Mouse (Mus musculus) liver, embryonic 12.5 days (tissue): Measurements from ENCODE around the gene Kalrn. TPM values are rescaled to one million over a fixed set of nuclear protein-coding genes. Genes with fewer than 3 reads are reported as not detected.

Source experiments
- ATAC-seq: fragments of 200-750 bp; cut with Nextera tagmentation; 2 replicates; pipeline ENCODE4 v1.8.0; 2017; ENCODE audit warnings: moderate number of reproducible peaks, mild to moderate bottlenecking, moderate library complexity
- H3K27ac ChIP-seq: fragments of 300-500 bp; sonication (generic); 2 replicates; pipeline ENCODE4 v1.5.1; 2016; ENCODE audit warnings: mild to moderate bottlenecking
- H3K27me3 ChIP-seq: fragments of 300-500 bp; sonication (generic); replicated peaks from 2 replicates; pipeline ENCODE4 v1.6.1; 2016; ENCODE audit warnings: mild to moderate bottlenecking, moderate library complexity
- H3K36me3 ChIP-seq: fragments of 300-500 bp; sonication (generic); 2 replicates; pipeline ENCODE4 v1.6.1; 2016; ENCODE audit warnings: mild to moderate bottlenecking, moderate library complexity
- H3K4me1 ChIP-seq: fragments of 300-500 bp; sonication (generic); 2 replicates; pipeline ENCODE4 v1.6.1; 2016
- H3K4me2 ChIP-seq: fragments of 300-500 bp; sonication (generic); 2 replicates; pipeline ENCODE4 v1.6.1; 2016; ENCODE audit warnings: mild to moderate bottlenecking, moderate library complexity
- H3K4me3 ChIP-seq: fragments of 300-500 bp; sonication (generic); 2 replicates; pipeline ENCODE4 v1.5.1; 2016; ENCODE audit warnings: mild to moderate bottlenecking, moderate library complexity
- H3K9ac ChIP-seq: fragments of 300-500 bp; sonication (generic); 2 replicates; pipeline ENCODE4 v1.6.1; 2016; ENCODE audit warnings: mild to moderate bottlenecking, moderate library complexity
- H3K9me3 ChIP-seq: fragments of 300-500 bp; sonication (generic); replicated peaks from 2 replicates; pipeline ENCODE4 v1.6.1; 2016; ENCODE audit warnings: mild to moderate bottlenecking, moderate library complexity
- WGBS: fragments of 180-500 bp; shearing (Covaris S2); methylation state at CpG from one replicate; pipeline ENCODE4 v1.1.7; 2016; ENCODE audit not compliant: insufficient replicate concordance; 5-methylcytosine and 5-hydroxymethylcytosine counted together
- polyA plus RNA-seq: library from polyadenylated mRNA; unstranded; fragments of >200 nt; fragmentation: Nextera tagmentation; extraction: Ambion mirVana; gene quantifications from 2 replicates; pipeline ENCODE4 v1.2.1, GENCODE M21; 2016

Gene Kalrn
- polyA plus RNA-seq, 1 experiment from 2014 or later, result 18.6 TPM

DNA sequence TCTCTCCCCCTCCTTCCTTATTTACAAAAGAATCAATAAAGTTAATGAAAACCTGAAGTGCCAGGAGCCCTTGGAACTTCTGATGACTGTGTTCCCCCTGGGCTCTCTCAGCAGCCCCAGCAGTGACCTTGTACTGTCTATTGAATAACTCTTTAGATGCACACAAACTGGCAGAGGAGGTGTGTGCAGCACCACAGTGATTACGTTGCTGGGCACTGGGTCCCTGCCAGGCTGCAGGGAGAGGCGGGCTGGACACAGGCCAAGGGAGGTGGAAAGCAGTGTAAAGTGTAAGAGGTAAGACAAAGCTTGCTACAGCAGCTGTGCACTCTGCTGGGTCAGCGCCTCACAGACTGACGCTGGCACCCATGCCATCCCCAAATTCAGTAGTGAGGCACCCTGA is 238.4 kb downstream of the Kalrn start:
- ATAC-seq, result no peak
- Histone ChIP-seq H3K36me3 (no peaks in the 10 kb centered on the region), H3K4me1 (no peaks in the 10 kb centered on the region), H3K27me3 (no peaks in the 10 kb centered on the region), H3K9me3 (no peaks in the 10 kb centered on the region), H3K9ac (no peak overlapping the region), H3K4me2 (no peak overlapping the region), H3K4me3 (no peak overlapping the region), H3K27ac (no peak overlapping the region)
- 69% methylated on average over 4 of the region's 4 CpGs for WGBS

DNA sequence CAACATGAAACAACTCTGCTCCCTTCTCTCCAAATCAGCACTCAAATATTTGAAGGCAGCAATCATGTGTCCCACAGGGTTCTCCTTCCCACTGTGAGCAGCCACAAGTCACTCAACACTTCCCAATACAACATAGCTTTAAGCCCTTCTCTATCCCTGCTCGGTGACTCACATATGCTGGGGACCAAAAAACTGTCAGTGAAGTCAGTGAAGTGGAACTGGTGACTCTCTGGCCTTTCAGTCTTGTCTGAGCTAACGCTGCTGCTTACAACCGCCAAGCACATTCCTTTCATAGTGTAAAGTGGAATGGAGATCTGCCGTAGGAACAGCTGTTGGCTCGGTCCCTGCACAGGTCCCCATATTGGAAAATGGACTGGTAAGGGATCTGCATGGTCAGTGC is 241.7 kb downstream of the Kalrn start:
- no peaks in the 10 kb centered on the region for H3K4me1 ChIP-seq
- H3K36me3 ChIP-seq, result no peaks in the 10 kb centered on the region
- no peak overlapping the region for H3K4me3 ChIP-seq
- H3K4me2 ChIP-seq, result no peak overlapping the region
- no peak for ATAC-seq
- no peak overlapping the region for H3K9ac ChIP-seq
- WGBS, result 68% methylated on average over 5 of the region's 5 CpGs
- no peaks in the 10 kb centered on the region for H3K27me3 ChIP-seq
- no peak overlapping the region for H3K27ac ChIP-seq
- no peaks in the 10 kb centered on the region for H3K9me3 ChIP-seq

GRCm38 (mm10) chr16:34329876-34330275 is 243.5 kb downstream of the Kalrn start:
- 70% methylated on average over 9 of the region's 9 CpGs for WGBS

DNA sequence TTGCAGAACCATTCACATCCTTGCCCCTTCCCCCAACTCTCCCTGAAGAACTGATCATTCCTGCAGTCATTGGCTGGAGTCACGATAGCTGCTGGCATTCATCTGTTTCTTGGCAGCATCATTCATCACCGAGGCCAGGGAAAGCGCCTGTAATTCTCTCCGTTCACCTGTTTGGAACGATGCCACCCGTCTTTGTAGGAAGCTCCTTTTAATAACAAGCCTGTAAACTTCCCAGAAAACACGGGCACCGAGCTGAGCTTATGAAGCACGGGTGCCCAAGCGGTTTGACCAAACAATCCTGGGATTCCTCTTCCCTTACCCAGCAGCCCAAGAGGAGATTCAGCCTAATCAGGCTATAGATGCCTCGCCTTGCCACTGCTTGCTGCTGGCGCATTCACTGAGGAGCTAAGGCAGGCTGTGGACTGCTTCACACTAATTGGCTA is 243.9 kb downstream of the Kalrn start:
- no peak overlapping the region for H3K4me2 ChIP-seq
- H3K27ac ChIP-seq, result no peak overlapping the region
- H3K9me3 ChIP-seq, result no peaks in the 10 kb centered on the region
- no peaks in the 10 kb centered on the region for H3K4me1 ChIP-seq
- no peaks in the 10 kb centered on the region for H3K36me3 ChIP-seq
- 63% methylated on average over 12 of the region's 12 CpGs for WGBS
- H3K4me3 ChIP-seq, result no peak overlapping the region
- ATAC-seq, result no peak
- H3K9ac ChIP-seq, result no peak overlapping the region
- no peaks in the 10 kb centered on the region for H3K27me3 ChIP-seq

More at GRCm38 (mm10) chr16:34329876-34330275, 243.5 kb downstream of the Kalrn start:
- Histone ChIP-seq H3K9ac (no peak overlapping the region), H3K4me1 (no peaks in the 10 kb centered on the region), H3K27me3 (no peaks in the 10 kb centered on the region), H3K9me3 (no peaks in the 10 kb centered on the region), H3K27ac (no peak overlapping the region), H3K36me3 (no peaks in the 10 kb centered on the region), H3K4me2 (no peak overlapping the region), H3K4me3 (no peak overlapping the region)
- ATAC-seq, result no peak

- no peaks in the 10 kb centered on the region for H3K4me1 ChIP-seq
- 65% methylated on average over 5 of the region's 5 CpGs for WGBS
- no peak overlapping the region for H3K4me3 ChIP-seq
- ATAC-seq, result no peak
- no peaks in the 10 kb centered on the region for H3K36me3 ChIP-seq
- H3K9me3 ChIP-seq, result no peaks in the 10 kb centered on the region
- no peaks in the 10 kb centered on the region for H3K27me3 ChIP-seq
- no peak overlapping the region for H3K9ac ChIP-seq
- H3K27ac ChIP-seq, result no peak overlapping the region
- no peak overlapping the region for H3K4me2 ChIP-seq
These were observed 245.4 kb downstream of the Kalrn start for GRCm38 (mm10) chr16:34327890-34328289.

- H3K27ac ChIP-seq, result no peak overlapping the region
- 53% methylated on average over 3 of the region's 3 CpGs for WGBS
- no peak overlapping the region for H3K9ac ChIP-seq
- no peak for ATAC-seq
- no peaks in the 10 kb centered on the region for H3K27me3 ChIP-seq
- H3K9me3 ChIP-seq, result no peaks in the 10 kb centered on the region
- H3K4me3 ChIP-seq, result no peak overlapping the region
- no peaks in the 10 kb centered on the region for H3K4me1 ChIP-seq
- no peak overlapping the region for H3K4me2 ChIP-seq
- no peaks in the 10 kb centered on the region for H3K36me3 ChIP-seq
These were observed 247.5 kb downstream of the Kalrn start for GRCm38 (mm10) chr16:34325869-34326268.

DNA sequence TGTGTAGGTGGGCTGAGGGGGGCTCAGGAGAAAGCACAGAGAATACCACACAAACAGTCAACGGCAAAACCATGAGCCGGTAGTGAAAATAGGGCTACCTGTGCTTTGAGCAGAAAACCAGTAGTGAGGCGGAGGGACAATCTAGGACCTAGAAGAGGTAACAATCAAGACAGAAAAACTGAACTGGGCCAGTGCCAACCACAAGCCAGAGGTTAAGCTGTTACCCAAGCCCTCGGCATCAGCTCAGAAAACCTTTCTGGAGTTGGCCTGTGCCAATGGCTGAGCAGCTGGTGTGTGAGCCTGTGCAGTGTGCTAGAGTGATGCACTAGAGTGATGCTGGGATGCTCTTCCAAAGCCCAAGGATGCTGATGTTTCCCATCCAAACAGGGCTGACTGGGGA is 248.2 kb downstream of the Kalrn start:
- Histone ChIP-seq H3K4me3 (no peak overlapping the region), H3K27ac (no peak overlapping the region), H3K4me2 (no peak overlapping the region), H3K4me1 (no peaks in the 10 kb centered on the region), H3K27me3 (no peaks in the 10 kb centered on the region), H3K9me3 (no peaks in the 10 kb centered on the region), H3K36me3 (no peaks in the 10 kb centered on the region), H3K9ac (no peak overlapping the region)
- WGBS, result 82% methylated on average over 4 of the region's 4 CpGs
- no peak for ATAC-seq

DNA sequence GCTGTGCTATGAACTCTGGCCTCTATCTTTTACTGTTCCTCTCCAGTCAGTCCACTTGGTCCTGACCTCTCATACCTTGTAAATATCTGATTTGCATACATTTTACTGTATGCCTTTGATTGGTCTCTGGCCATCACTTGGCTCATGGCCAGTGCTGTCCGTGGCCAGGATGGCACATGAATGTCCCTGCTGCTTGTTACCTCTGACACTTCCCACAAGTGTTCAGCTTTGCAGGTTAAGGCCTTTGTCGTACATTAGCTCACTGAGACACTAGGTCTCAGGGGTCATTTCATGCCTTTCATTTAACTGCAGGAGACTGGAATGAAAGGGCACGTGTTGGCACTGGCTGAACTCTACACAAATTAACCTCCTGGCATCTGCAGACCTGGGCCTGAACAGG is 248.6 kb downstream of the Kalrn start:
- Histone ChIP-seq H3K36me3 (no peaks in the 10 kb centered on the region), H3K27ac (no peak overlapping the region), H3K9me3 (no peaks in the 10 kb centered on the region), H3K4me3 (no peak overlapping the region), H3K27me3 (no peaks in the 10 kb centered on the region), H3K4me1 (no peaks in the 10 kb centered on the region), H3K9ac (no peak overlapping the region), H3K4me2 (no peak overlapping the region)
- no peak for ATAC-seq
- WGBS, result 66% methylated on average over 3 of the region's 3 CpGs

GRCm38 (mm10) chr16:34323496-34323895 is 249.8 kb downstream of the Kalrn start:
- Histone ChIP-seq H3K27me3 (no peaks in the 10 kb centered on the region), H3K9me3 (no peaks in the 10 kb centered on the region), H3K4me2 (no peak overlapping the region), H3K27ac (no peak overlapping the region), H3K36me3 (no peaks in the 10 kb centered on the region), H3K4me1 (no peaks in the 10 kb centered on the region), H3K9ac (no peak overlapping the region), H3K4me3 (no peak overlapping the region)
- no peak for ATAC-seq
- 41% methylated on average over 1 of the region's 1 CpGs for WGBS

- H3K9ac ChIP-seq, result no peak overlapping the region
- no peaks in the 10 kb centered on the region for H3K4me1 ChIP-seq
- H3K4me2 ChIP-seq, result no peak overlapping the region
- H3K36me3 ChIP-seq, result no peaks in the 10 kb centered on the region
- no peak for ATAC-seq
- WGBS, result 23% methylated on average over 4 of the region's 4 CpGs
- H3K4me3 ChIP-seq, result no peak overlapping the region
- no peaks in the 10 kb centered on the region for H3K27me3 ChIP-seq
- no peaks in the 10 kb centered on the region for H3K9me3 ChIP-seq
- H3K27ac ChIP-seq, result no peak overlapping the region
These were observed 250.8 kb downstream of the Kalrn start for GRCm38 (mm10) chr16:34322546-34322945.

DNA sequence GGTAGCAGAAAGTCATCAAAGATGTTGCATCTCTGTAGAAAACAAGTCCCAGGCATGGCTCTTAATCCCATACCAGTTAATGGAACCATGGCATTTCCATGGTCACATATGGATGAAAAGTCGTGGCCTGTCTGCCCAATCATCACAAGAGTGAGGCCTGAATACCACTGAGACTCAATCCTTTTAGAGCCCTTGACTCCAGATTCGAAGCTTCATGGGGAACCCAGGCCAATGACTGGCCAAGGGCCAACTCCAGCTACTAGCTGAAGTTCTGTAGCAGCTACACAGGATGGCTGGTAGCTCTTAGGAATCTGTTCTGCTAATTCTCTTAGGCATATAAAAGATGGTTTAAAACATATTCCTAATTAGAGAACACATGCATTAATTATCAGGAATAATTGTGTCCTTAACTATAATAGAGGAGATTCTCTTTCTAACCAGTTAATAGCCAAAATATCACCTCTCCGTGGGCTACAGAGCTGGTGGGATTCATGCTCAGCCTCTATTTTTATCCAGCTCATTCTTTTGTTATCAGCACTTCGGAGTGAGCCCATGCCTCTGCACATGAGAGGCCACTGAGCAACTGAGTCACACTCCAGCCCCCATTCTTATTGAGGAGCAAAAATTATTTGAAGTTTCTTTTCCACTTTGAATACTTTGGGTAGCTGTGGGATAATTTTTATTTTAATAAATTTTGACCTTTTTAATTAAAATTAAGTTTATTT is 252.1 kb downstream of the Kalrn start:
- WGBS, result 46% methylated on average over 4 of the region's 4 CpGs
- ATAC-seq, result no peak
- no peak overlapping the region for H3K27ac ChIP-seq
- no peaks in the 10 kb centered on the region for H3K9me3 ChIP-seq
- no peak overlapping the region for H3K4me3 ChIP-seq
- no peak overlapping the region for H3K4me2 ChIP-seq
- H3K4me1 ChIP-seq, result no peaks in the 10 kb centered on the region
- H3K36me3 ChIP-seq, result no peaks in the 10 kb centered on the region
- H3K27me3 ChIP-seq, result no peaks in the 10 kb centered on the region
- no peak overlapping the region for H3K9ac ChIP-seq

GRCm38 (mm10) chr16:34320023-34320800 is 253.1 kb downstream of the Kalrn start:
- H3K36me3 ChIP-seq, result no peaks in the 10 kb centered on the region
- H3K9me3 ChIP-seq, result no peaks in the 10 kb centered on the region
- H3K27ac ChIP-seq, result no peak overlapping the region
- H3K4me1 ChIP-seq, result no peaks in the 10 kb centered on the region
- no peak overlapping the region for H3K4me3 ChIP-seq
- WGBS, result 65% methylated on average over 11 of the region's 11 CpGs
- no peak overlapping the region for H3K4me2 ChIP-seq
- no peaks in the 10 kb centered on the region for H3K27me3 ChIP-seq
- no peak overlapping the region for H3K9ac ChIP-seq
- no peak for ATAC-seq
